Mouse (Mus musculus) midbrain, embryonic 11.5 days (tissue): Measurements from ENCODE around the gene Ppip5k2. TPM values are rescaled to one million over a fixed set of nuclear protein-coding genes. Genes with fewer than 3 reads are reported as not detected.

Experiments used
- ATAC-seq: fragments of 200-750 bp; cut with Nextera tagmentation; 2 replicates; pipeline ENCODE4 v1.8.0; 2017; ENCODE audit warnings: moderate TSS enrichment, moderate library complexity; ENCODE audit not compliant: low FRiP score
- DNase-seq: peaks from one replicate; pipeline ENCODE4 v3.0.0; 2015; ENCODE audit warnings: low spot score; ENCODE audit errors: missing footprints
- H3K27ac ChIP-seq: fragments of 300-500 bp; sonication (generic); 2 replicates; pipeline ENCODE4 v1.5.1; 2014; ENCODE audit warnings: low read depth, low read length
- H3K27me3 ChIP-seq: fragments of 300-500 bp; sonication (generic); 2 replicates; pipeline ENCODE4 v1.6.1; 2014; ENCODE audit warnings: mild to moderate bottlenecking, low read length, moderate library complexity, mixed read lengths; ENCODE audit not compliant: control insufficient read depth, insufficient read depth
- H3K36me3 ChIP-seq: fragments of 300-500 bp; sonication (generic); 2 replicates; pipeline ENCODE4 v1.6.1; 2014; ENCODE audit warnings: mild to moderate bottlenecking, low read length, moderate library complexity, mixed read lengths; ENCODE audit not compliant: control insufficient read depth, insufficient read depth
- H3K4me1 ChIP-seq: fragments of 300-500 bp; sonication (generic); 2 replicates; pipeline ENCODE4 v1.6.1; 2014; ENCODE audit warnings: low read length; ENCODE audit not compliant: control insufficient read depth, insufficient read depth
- H3K4me2 ChIP-seq: fragments of 300-500 bp; sonication (generic); 2 replicates; pipeline ENCODE4 v1.6.1; 2014; ENCODE audit warnings: mild to moderate bottlenecking, moderate library complexity
- H3K4me3 ChIP-seq: fragments of 300-500 bp; sonication (generic); 2 replicates; pipeline ENCODE4 v1.5.1; 2014; ENCODE audit warnings: low read depth, low read length
- H3K9ac ChIP-seq: fragments of 300-500 bp; sonication (generic); 2 replicates; pipeline ENCODE4 v1.6.1; 2014; ENCODE audit warnings: low read length
- H3K9me3 ChIP-seq: fragments of 300-500 bp; sonication (generic); 2 replicates; pipeline ENCODE4 v1.6.1; 2016; ENCODE audit warnings: low read length; ENCODE audit not compliant: control insufficient read depth
- WGBS: fragments of 180-500 bp; shearing (Covaris S2); extraction: QIAGEN DNeasy Blood & Tissue Kit; methylation state at CpG from one replicate; pipeline ENCODE4 v1.1.7; 2014; 5-methylcytosine and 5-hydroxymethylcytosine counted together
- polyA plus RNA-seq: library from polyadenylated mRNA; unstranded; fragments of >200 nt; fragmentation: Nextera tagmentation; extraction: Ambion mirVana; gene quantifications from 2 replicates; pipeline ENCODE4 v1.2.1, GENCODE M21; 2014

The Ppip5k2 gene
- polyA plus RNA-seq, 1 experiment from 2014 or later = 43.6 TPM

DNA sequence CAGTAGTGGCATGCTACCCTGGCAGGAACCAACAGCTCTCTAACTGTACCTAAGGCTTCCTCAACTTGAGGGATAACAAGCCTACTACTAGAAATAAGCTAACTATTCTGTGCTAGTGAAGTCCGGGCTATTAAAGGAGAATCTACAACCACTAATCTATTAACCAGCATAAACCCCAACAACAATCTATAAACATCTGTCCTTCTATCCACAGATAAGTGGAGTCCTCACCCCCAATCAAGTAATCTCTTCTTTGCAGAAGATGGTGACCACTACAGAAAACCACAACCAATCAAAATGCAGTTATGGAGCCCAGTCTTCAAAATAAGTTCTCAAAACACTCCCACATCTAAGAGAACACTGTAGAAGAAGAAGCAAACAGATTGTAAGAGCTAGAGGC, 27.1 kb downstream of the Ppip5k2 start:
- 92% methylated on average over 1 of the region's 1 CpGs for WGBS
- Histone ChIP-seq H3K27ac (no peak overlapping the region), H3K36me3 (peaks cover 10% of the 10 kb centered on the region; the same call in 1 of the 2 replicates), H3K27me3 (no peaks in the 10 kb centered on the region), H3K4me2 (no peak overlapping the region), H3K4me1 (no peaks in the 10 kb centered on the region), H3K9ac (no peak overlapping the region), H3K4me3 (no peak overlapping the region), H3K9me3 (no peaks in the 10 kb centered on the region)
- ATAC-seq (no peak), DNase-seq (no peak)

DNA sequence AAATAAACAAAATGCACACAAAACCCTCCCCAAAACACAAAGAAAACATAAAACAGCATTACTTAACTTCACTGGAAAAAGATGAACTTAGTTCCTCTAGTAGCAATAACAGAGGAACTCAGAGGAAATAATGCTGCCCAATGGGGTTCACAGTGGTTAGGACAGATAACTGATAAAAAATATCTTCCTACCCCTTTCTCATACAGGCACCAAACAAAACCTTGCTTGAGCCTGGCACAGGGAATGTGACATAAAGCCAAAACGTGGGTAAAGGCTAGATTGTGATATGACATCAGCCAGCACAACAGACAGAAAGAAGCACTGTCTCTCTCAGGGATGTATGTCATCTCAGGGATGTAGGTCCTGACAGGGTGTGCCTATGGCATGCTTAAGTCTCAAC, 40.9 kb downstream of the Ppip5k2 start:
- Histone ChIP-seq H3K9me3 (no peaks in the 10 kb centered on the region), H3K4me2 (no peak overlapping the region), H3K9ac (no peak overlapping the region), H3K27ac (no peak overlapping the region), H3K27me3 (no peaks in the 10 kb centered on the region), H3K4me3 (no peak overlapping the region), H3K4me1 (no peaks in the 10 kb centered on the region), H3K36me3 (no peaks in the 10 kb centered on the region)
- 82% methylated on average over 1 of the region's 1 CpGs for WGBS
- no peak for DNase-seq
- ATAC-seq = no peak

DNA sequence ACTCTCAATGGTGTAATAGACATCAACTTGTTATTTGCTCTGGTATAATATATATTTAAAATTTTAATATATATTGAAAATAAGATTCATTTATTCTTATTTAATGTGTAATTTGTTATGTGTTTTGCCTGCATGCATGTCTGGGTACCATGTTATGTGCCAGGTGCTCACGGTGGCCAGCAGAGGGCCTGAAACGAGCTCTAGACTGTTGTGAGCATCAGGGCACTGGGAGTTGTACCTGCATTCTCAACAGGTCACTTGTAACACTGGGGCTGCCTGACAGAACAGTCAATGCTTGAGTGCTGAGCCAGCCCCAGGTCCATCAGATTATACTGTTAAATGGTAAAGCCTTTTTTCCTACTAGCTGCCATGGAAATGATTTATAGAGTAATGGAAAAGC, 43.5 kb downstream of the Ppip5k2 start:
- ATAC-seq = 0 out of 2 replicates have a peak, but pooled peaks have one; percentile 42
- Histone ChIP-seq H3K4me3 (no peak overlapping the region), H3K27me3 (no peaks in the 10 kb centered on the region), H3K4me1 (no peaks in the 10 kb centered on the region), H3K9me3 (no peaks in the 10 kb centered on the region), H3K36me3 (no peaks in the 10 kb centered on the region), H3K9ac (no peak overlapping the region), H3K27ac (no peak overlapping the region), H3K4me2 (no peak overlapping the region)
- DNase-seq = no peak
- WGBS = 82% methylated on average over 2 of the region's 2 CpGs

DNA sequence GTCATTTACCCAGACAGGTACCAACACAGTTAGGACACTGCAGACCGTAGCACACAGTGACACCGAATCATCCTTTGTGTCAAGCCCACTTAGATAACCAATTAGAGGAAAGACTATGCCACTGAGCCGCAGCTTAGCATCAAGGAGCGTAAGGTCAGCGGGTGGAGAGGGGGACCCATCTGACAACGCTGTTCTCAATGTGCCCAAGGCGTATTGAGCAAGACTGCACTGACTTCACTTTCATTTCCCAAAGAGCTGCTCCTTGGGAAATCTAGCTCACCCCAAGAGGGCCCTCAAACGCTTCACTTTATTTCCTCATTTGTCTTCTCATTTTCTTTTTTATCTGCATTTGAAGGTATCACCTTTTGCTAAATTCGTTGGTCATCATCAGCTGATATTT, 51.8 kb downstream of the Ppip5k2 start:
- WGBS = 90% methylated on average over 9 of the region's 9 CpGs
- H3K9me3 ChIP-seq = no peaks in the 10 kb centered on the region
- H3K4me2 ChIP-seq = no peak overlapping the region
- DNase-seq = no peak
- ATAC-seq = no peak
- H3K36me3 ChIP-seq = peaks cover 2% of the 10 kb centered on the region; the same call in 1 of the 2 replicates
- no peak overlapping the region for H3K9ac ChIP-seq
- no peaks in the 10 kb centered on the region for H3K4me1 ChIP-seq
- no peaks in the 10 kb centered on the region for H3K27me3 ChIP-seq
- no peak overlapping the region for H3K4me3 ChIP-seq
- H3K27ac ChIP-seq = no peak overlapping the region

DNA sequence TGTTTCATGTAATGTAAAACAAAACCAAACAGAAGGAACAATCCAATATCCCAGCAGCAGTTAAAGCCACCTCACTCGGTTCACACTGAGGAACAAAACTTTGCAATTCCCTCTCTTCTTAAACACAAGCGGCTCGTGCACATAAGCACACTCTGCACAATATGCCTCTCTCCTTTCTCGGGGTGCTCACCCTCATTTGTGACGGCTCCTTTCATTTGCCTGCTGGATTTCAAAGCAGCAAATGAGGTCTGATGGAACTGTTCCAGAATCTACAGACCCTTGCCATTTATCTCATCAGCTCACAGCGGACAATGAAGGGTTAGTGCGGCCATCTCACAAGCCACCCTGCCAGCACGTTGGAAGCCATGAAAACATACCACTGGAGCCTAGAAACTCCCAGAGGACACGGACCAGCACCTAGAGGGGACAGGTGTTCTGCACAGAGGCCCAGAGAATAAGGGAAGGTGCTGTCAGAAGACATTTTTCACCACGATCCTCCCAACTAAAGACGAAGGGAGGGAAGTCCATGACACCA, 55.8 kb downstream of the Ppip5k2 start:
- WGBS = 90% methylated on average over 11 of the region's 11 CpGs
- Histone ChIP-seq H3K27me3 (no peaks in the 10 kb centered on the region), H3K4me3 (no peak overlapping the region), H3K4me1 (no peaks in the 10 kb centered on the region), H3K9me3 (no peaks in the 10 kb centered on the region), H3K27ac (no peak overlapping the region), H3K4me2 (no peak overlapping the region), H3K36me3 (peaks cover 2% of the 10 kb centered on the region; the same call in 1 of the 2 replicates), H3K9ac (no peak overlapping the region)
- DNase-seq = peak; percentile 28
- ATAC-seq = no peak

DNA sequence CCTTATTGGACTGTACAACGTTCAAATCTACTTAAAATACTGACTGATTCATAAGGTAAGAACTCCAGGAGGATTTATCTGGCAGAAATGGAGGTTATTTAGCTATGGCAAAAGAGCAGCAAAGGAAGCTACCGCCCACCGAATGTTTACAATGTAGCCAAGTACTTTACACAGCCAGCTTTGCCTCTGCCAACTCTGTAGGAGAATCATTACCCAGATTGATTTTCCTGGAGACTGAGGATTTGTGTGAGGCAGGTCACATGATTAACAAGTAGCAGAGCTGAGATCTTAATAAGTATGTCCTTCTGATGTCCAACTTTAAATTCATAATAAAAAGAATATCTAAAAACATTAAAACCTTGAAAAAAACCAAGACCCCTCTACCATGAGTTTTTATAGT, 59.7 kb downstream of the Ppip5k2 start:
- no peaks in the 10 kb centered on the region for H3K4me1 ChIP-seq
- WGBS = 94% methylated on average over 3 of the region's 3 CpGs
- H3K9me3 ChIP-seq = no peaks in the 10 kb centered on the region
- no peaks in the 10 kb centered on the region for H3K36me3 ChIP-seq
- H3K4me2 ChIP-seq = no peak overlapping the region
- no peaks in the 10 kb centered on the region for H3K27me3 ChIP-seq
- H3K4me3 ChIP-seq = no peak overlapping the region
- ATAC-seq (no peak), DNase-seq (peak; percentile 80)
- no peak overlapping the region for H3K9ac ChIP-seq
- no peak overlapping the region for H3K27ac ChIP-seq

DNA sequence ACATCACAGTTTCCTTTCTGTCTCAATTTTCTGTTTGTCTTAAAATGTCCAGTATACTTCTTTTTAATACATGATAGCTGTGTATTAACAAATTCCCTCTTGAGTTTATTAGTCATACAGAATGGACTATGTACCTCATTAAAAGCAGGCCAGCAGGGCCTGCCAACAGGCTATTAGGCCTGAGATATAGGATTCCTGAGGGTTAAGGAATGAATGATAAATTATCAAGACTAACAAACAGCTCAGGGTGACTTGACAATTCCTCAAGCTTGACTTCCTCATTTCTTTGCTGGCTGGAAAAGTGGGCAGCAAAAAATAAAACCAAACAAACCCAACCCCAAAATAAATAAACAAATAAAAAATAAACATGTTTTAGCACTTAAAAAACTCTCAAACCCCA, 64.8 kb downstream of the Ppip5k2 start:
- H3K4me2 ChIP-seq = no peak overlapping the region
- no peak overlapping the region for H3K27ac ChIP-seq
- H3K4me3 ChIP-seq = no peak overlapping the region
- ATAC-seq = no peak
- no peak overlapping the region for H3K9ac ChIP-seq
- DNase-seq = peak; percentile 8
- no peaks in the 10 kb centered on the region for H3K36me3 ChIP-seq
- H3K4me1 ChIP-seq = no peaks in the 10 kb centered on the region
- H3K27me3 ChIP-seq = no peaks in the 10 kb centered on the region
- no peaks in the 10 kb centered on the region for H3K9me3 ChIP-seq

DNA sequence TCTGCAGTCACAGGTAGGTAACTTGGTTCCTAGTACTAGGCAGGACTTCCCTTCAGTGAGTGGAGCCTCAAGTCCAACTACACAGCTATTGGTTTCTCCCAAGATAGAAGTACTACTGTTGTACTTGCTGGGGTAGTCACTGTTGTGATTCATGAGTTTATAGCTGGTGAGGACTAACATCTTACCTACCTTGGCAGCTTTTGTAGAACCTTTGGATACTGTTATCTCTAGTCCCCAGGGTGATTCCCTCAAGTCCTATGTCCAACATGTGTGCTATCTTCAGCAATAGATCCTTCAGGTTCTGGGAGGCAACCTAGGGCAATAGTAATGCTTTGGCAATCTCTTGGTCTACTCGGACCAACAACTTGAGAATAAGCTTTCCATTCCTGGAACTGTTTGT, 65.6 kb downstream of the Ppip5k2 start:
- no peak overlapping the region for H3K27ac ChIP-seq

DNA sequence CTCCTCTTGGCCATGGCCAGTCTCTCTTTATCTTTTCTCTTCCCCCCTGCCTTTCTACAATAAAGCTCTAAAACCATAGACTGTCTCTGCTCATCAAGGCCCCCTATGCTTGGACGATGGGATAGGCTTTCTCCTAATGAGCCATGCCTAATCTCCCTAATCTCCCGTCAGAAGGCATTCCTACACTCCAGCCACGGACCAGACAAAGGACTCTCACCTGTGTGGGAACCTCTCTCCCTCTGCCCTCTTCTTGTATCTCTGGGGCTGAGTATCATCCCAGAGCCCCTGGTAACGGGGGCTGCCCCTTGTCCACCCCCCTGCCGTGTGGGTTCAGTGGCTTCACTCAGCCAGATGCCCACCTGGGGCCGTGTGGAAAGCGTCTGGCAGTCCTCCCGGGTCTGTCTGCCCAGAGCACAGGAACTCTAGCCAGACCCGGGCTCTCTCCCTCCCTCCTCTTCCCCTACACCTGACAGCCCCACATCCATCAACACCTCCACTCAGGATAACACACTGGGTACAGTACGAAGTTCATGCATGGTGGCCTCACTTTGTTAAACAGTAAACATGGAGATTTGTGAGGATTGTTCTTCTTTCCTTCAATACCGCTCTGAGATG, 71.1 kb downstream of the Ppip5k2 start:
- DNase-seq (peak; percentile 80), ATAC-seq (peak; percentile 66)
- H3K27ac ChIP-seq = no peak overlapping the region

More for the DNA sequence above, 65.6 kb downstream of the Ppip5k2 start:
- Histone ChIP-seq H3K27me3 (no peaks in the 10 kb centered on the region), H3K4me3 (no peak overlapping the region), H3K9me3 (no peaks in the 10 kb centered on the region), H3K9ac (no peak overlapping the region), H3K36me3 (no peaks in the 10 kb centered on the region), H3K4me2 (no peak overlapping the region), H3K4me1 (no peaks in the 10 kb centered on the region)
- no peak for ATAC-seq
- WGBS = 87% methylated on average over 1 of the region's 1 CpGs
- DNase-seq = peak; percentile 60

More for the DNA sequence above, 71.1 kb downstream of the Ppip5k2 start:
- Histone ChIP-seq H3K9me3 (no peaks in the 10 kb centered on the region), H3K4me1 (no peaks in the 10 kb centered on the region), H3K27me3 (no peaks in the 10 kb centered on the region), H3K36me3 (no peaks in the 10 kb centered on the region), H3K4me2 (no peak overlapping the region), H3K4me3 (no peak overlapping the region), H3K9ac (no peak overlapping the region)
- 18% methylated on average over 11 of the region's 11 CpGs for WGBS
